Mouse (Mus musculus) limb, embryonic 11.5 days (tissue): ENCODE measurements around the gene Neurl1b. TPM values are rescaled to one million over a fixed set of nuclear protein-coding genes. Genes with fewer than 3 reads are reported as not detected.

Source experiments
- ATAC-seq: fragments of 200-750 bp; cut with Nextera tagmentation; 2 replicates; pipeline ENCODE4 v1.8.0; 2017; ENCODE audit warnings: low read depth; ENCODE audit not compliant: insufficient number of reproducible peaks, low FRiP score, low TSS enrichment
- DNase-seq: peaks from one replicate; pipeline ENCODE4 v3.0.0-alpha.2; 2015; ENCODE audit warnings: low spot score
- H3K27ac ChIP-seq: fragments of 300-500 bp; sonication (generic); replicated peaks from 2 replicates; pipeline ENCODE4 v1.5.1; 2014; ENCODE audit warnings: low read depth, mild to moderate bottlenecking, low read length
- H3K27me3 ChIP-seq: fragments of 300-500 bp; sonication (generic); 2 replicates; pipeline ENCODE4 v1.6.1; 2014; ENCODE audit warnings: mild to moderate bottlenecking, low read length, mixed read lengths; ENCODE audit not compliant: control insufficient read depth, insufficient read depth
- H3K36me3 ChIP-seq: fragments of 300-500 bp; sonication (generic); 2 replicates; pipeline ENCODE4 v1.6.1; 2014; ENCODE audit warnings: mild to moderate bottlenecking, low read length, moderate library complexity, mixed read lengths; ENCODE audit not compliant: control insufficient read depth, insufficient read depth
- H3K4me1 ChIP-seq: fragments of 300-500 bp; sonication (generic); 2 replicates; pipeline ENCODE4 v1.6.1; 2014; ENCODE audit warnings: low read length, mixed read lengths; ENCODE audit not compliant: control insufficient read depth, insufficient read depth
- H3K4me2 ChIP-seq: fragments of 300-500 bp; sonication (generic); 2 replicates; pipeline ENCODE4 v1.6.1; 2014; ENCODE audit warnings: low read depth, mild to moderate bottlenecking, moderate library complexity; ENCODE audit not compliant: severe bottlenecking
- H3K4me3 ChIP-seq: fragments of 300-500 bp; sonication (generic); 2 replicates; pipeline ENCODE4 v1.5.1; 2014; ENCODE audit warnings: low read depth, low read length
- H3K9ac ChIP-seq: fragments of 300-500 bp; sonication (generic); 2 replicates; pipeline ENCODE4 v1.6.1; 2014; ENCODE audit warnings: mild to moderate bottlenecking, low read length
- H3K9me3 ChIP-seq: fragments of 300-500 bp; sonication (generic); 2 replicates; pipeline ENCODE4 v1.6.1; 2016; ENCODE audit warnings: low read length; ENCODE audit not compliant: control insufficient read depth
- WGBS: fragments of 180-500 bp; shearing (Covaris S2); extraction: QIAGEN DNeasy Blood & Tissue Kit; methylation state at CpG from one replicate; pipeline ENCODE4 v1.1.7; 2014; 5-methylcytosine and 5-hydroxymethylcytosine counted together
- polyA plus RNA-seq: library from polyadenylated mRNA; unstranded; fragments of >200 nt; fragmentation: Nextera tagmentation; extraction: Ambion mirVana; gene quantifications from 2 replicates; pipeline ENCODE4 v1.2.1, GENCODE M21; 2014

Gene Neurl1b
- 0.21 and 0.27 TPM in 2 replicates for polyA plus RNA-seq

GRCm38 (mm10) chr17:26414523-26415354 is at the start of gene Neurl1b:
Gene Neurl1b (plus strand): TSS chr17:26414829.
- Histone ChIP-seq H3K27me3 (peaks cover 42% of the 10 kb centered on the region), H3K36me3 (no peaks in the 10 kb centered on the region), H3K27ac (no peak within 1 kb of the TSS), H3K9ac (peak within 1 kb of the TSS; percentile 60), H3K4me1 (0 out of 2 replicates have a peak, but pooled peaks cover 2% of the 10 kb centered on the region), H3K4me2 (peak within 1 kb of the TSS; percentile 100), H3K4me3 (peak within 1 kb of the TSS; percentile 54), H3K9me3 (no peaks in the 10 kb centered on the region)
- ATAC-seq (no peak), DNase-seq (peak; percentile 56)
- under 1% methylated on average over 76 of the region's 105 CpGs for WGBS

GRCm38 (mm10) chr17:26366792-26367191 is 47.8 kb upstream of the Neurl1b start:
- ATAC-seq (no peak), DNase-seq (no peak)
- H3K4me1 ChIP-seq = no peaks in the 10 kb centered on the region
- 84% methylated on average over 4 of the region's 4 CpGs for WGBS
- no peak overlapping the region for H3K9ac ChIP-seq
- no peak overlapping the region for H3K27ac ChIP-seq
- H3K27me3 ChIP-seq = no peaks in the 10 kb centered on the region
- H3K4me3 ChIP-seq = no peak overlapping the region
- no peak overlapping the region for H3K4me2 ChIP-seq
- H3K9me3 ChIP-seq = no peaks in the 10 kb centered on the region
- H3K36me3 ChIP-seq = no peaks in the 10 kb centered on the region

GRCm38 (mm10) chr17:26368336-26368992 is 46.2 kb upstream of the Neurl1b start:
- Histone ChIP-seq H3K27ac (no peak overlapping the region), H3K36me3 (no peaks in the 10 kb centered on the region), H3K4me2 (no peak overlapping the region), H3K4me1 (no peaks in the 10 kb centered on the region), H3K9ac (no peak overlapping the region), H3K4me3 (no peak overlapping the region), H3K9me3 (no peaks in the 10 kb centered on the region), H3K27me3 (no peaks in the 10 kb centered on the region)
- no peak for DNase-seq
- 61% methylated on average over 10 of the region's 10 CpGs for WGBS
- ATAC-seq = no peak

DNA sequence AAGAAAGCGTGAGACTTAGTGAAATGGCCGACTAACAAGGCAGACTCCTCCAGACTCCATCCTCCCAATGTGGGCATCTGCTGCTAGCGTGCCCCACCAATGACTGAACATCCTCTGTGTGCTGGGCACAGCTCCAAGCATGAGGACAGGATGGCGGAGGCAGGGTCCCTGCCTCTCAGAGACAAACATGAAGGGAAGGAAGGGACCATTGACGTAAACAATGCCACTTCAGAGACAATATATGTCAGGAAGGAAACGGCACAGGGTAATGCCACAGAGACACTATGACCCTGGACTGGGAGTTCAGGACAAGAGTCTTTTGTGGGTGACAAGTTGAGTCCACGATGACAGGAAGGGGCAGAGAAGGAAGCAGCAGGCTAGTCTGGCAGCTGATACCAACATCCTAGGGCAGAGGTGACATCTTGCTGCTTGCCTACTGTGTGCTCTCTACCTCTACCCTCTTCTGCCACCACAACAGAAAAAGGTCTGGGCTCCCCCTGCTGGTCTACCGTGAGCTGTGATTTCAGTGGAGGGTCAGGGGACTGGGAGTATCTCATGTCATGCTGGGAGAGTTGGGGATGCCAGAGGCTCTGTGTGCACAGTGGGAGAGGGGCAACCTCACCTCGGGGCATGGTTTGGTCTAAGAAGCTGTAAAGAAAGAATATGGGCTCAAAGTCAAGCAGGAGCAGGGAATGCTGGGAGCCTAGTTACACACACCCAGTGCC is 43.9 kb upstream of the Neurl1b start:
- DNase-seq = no peak
- WGBS = 58% methylated on average over 9 of the region's 9 CpGs
- no peak overlapping the region for H3K4me3 ChIP-seq
- no peaks in the 10 kb centered on the region for H3K4me1 ChIP-seq
- H3K9me3 ChIP-seq = no peaks in the 10 kb centered on the region
- no peaks in the 10 kb centered on the region for H3K36me3 ChIP-seq
- no peak overlapping the region for H3K4me2 ChIP-seq
- no peaks in the 10 kb centered on the region for H3K27me3 ChIP-seq
- H3K27ac ChIP-seq = no peak overlapping the region
- no peak overlapping the region for H3K9ac ChIP-seq
- ATAC-seq = no peak

DNA sequence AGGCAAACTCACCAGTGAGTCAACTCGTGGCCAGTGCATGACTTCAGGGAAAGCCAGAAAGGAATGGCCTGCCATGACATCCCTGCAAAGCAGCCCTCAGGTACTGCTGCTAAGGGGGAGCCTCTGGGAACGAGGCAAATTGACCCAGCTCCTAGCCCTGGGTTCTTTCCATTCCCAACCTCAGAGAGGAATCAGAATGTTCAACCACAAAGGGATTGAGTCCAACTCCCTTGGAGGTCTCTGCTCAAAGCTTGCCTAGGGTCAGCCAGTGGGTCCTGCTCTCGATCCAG is 43.4 kb upstream of the Neurl1b start:
- H3K27ac ChIP-seq = no peak overlapping the region
- 62% methylated on average over 3 of the region's 3 CpGs for WGBS
- no peaks in the 10 kb centered on the region for H3K9me3 ChIP-seq
- H3K9ac ChIP-seq = no peak overlapping the region
- ATAC-seq (no peak), DNase-seq (no peak)
- H3K4me3 ChIP-seq = no peak overlapping the region
- H3K27me3 ChIP-seq = no peaks in the 10 kb centered on the region
- H3K4me2 ChIP-seq = no peak overlapping the region
- no peaks in the 10 kb centered on the region for H3K4me1 ChIP-seq
- no peaks in the 10 kb centered on the region for H3K36me3 ChIP-seq

GRCm38 (mm10) chr17:26373211-26373610 is 41.4 kb upstream of the Neurl1b start:
- Histone ChIP-seq H3K27ac (no peak overlapping the region), H3K4me3 (no peak overlapping the region), H3K4me2 (no peak overlapping the region), H3K36me3 (no peaks in the 10 kb centered on the region), H3K4me1 (no peaks in the 10 kb centered on the region), H3K27me3 (no peaks in the 10 kb centered on the region), H3K9ac (no peak overlapping the region), H3K9me3 (no peaks in the 10 kb centered on the region)
- ATAC-seq = no peak
- WGBS = 67% methylated on average over 5 of the region's 5 CpGs
- no peak for DNase-seq

GRCm38 (mm10) chr17:26376416-26376815 is 38.2 kb upstream of the Neurl1b start:
- ATAC-seq (no peak), DNase-seq (no peak)
- peaks cover 9% of the 10 kb centered on the region for H3K4me1 ChIP-seq
- H3K4me3 ChIP-seq = no peak overlapping the region
- no peak overlapping the region for H3K27ac ChIP-seq
- no peaks in the 10 kb centered on the region for H3K27me3 ChIP-seq
- WGBS = 63% methylated on average over 1 of the region's 1 CpGs
- no peak overlapping the region for H3K9ac ChIP-seq
- no peaks in the 10 kb centered on the region for H3K9me3 ChIP-seq
- H3K4me2 ChIP-seq = no peak overlapping the region
- no peaks in the 10 kb centered on the region for H3K36me3 ChIP-seq

DNA sequence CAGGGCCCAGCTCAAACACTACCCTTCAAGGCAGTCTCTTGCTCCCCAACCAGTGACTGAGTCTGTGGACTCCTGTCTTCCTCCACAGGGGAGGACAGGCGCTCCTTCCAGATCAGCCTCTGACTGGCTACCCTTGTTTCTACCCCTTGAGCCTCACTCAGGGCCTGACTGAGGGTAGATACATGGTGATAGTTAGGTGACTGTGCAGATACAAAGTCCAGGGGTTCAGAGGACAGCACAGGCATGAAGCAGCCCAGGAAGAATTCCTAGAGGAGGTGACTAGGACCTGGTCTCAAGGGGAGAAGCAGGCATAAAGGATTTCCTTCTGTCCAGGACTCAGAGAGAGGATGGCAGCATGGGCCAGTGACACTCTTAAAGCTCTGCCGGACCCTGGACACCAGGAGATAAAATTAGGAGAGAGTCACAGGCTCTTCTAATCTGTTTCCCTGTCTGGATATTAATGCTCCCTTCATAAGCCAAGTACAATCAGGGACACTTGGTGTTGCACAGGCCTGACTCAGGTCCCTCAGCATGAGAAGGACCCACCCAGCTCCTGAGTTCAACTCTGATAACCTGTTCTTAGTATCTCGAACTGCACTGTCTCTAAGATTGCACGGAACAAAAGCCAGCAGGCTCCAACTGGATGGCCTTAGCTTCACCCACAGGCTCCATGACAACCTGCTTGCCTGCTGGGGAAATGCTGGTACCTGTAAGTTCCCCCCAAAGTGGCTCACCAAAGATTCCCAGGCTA is 37.5 kb upstream of the Neurl1b start:
- no peak for DNase-seq
- 81% methylated on average over 4 of the region's 4 CpGs for WGBS
- Histone ChIP-seq H3K27ac (no peak overlapping the region), H3K36me3 (no peaks in the 10 kb centered on the region), H3K27me3 (no peaks in the 10 kb centered on the region), H3K4me1 (peaks cover 10% of the 10 kb centered on the region), H3K4me3 (no peak overlapping the region), H3K4me2 (no peak overlapping the region), H3K9me3 (no peaks in the 10 kb centered on the region), H3K9ac (no peak overlapping the region)
- no peak for ATAC-seq
